Mouse (Mus musculus) lung, adult 2 months (tissue): ENCODE measurements at regions not wholly inside any gene's neighbourhood (a gene's known extent, or its start where the extent isn't known, plus 50 kb on each side); places are given as distances from the start of the nearest gene placed in this dataset.

ENCODE experiments used
- CTCF ChIP-seq: fragments of 200-500 bp; IDR thresholded peaks from 2 replicates; pipeline ENCODE4 v1.5.1; 2011; ENCODE audit warnings: mild to moderate bottlenecking, low read length, control low read depth; ENCODE audit not compliant: insufficient read depth
- POLR2A ChIP-seq: fragments of 200-500 bp; IDR thresholded peaks from 2 replicates; pipeline ENCODE4 v1.6.1; 2011; ENCODE audit warnings: low read depth, mild to moderate bottlenecking, control low read depth, low read length, borderline replicate concordance; ENCODE audit errors: extremely low read depth

GRCm38 (mm10) chr15:54071732-54072131, 187.0 kb downstream of the Gm7489 start:
- TF ChIP-seq CTCF (no peak), POLR2A (no peak)
